Mouse (Mus musculus) G1E (cell line): ENCODE measurements around the gene Eps8l3.

Source experiments
- CTCF ChIP-seq: IDR thresholded peaks from 2 replicates; pipeline ENCODE4 v1.5.1; 2012; ENCODE audit warnings: low read depth, low read length, inconsistent platforms, mixed read lengths
- GATA1 ChIP-seq: IDR thresholded peaks from 2 replicates; pipeline ENCODE4 v1.6.1; 2012; ENCODE audit warnings: borderline replicate concordance, low read length, inconsistent platforms, mixed read lengths
- GATA2 ChIP-seq: IDR thresholded peaks from 2 replicates; pipeline ENCODE4 v1.6.1; 2012; ENCODE audit warnings: low read depth, low read length, inconsistent platforms, borderline replicate concordance
- POLR2AphosphoS5 ChIP-seq: IDR thresholded peaks from 2 replicates; pipeline ENCODE4 v1.6.1; 2012; ENCODE audit warnings: low read depth, low read length, inconsistent platforms; ENCODE audit not compliant: insufficient replicate concordance
- TAL1 ChIP-seq: conservative IDR thresholded peaks from 2 replicates; pipeline ENCODE4 v1.6.1; 2012; ENCODE audit warnings: low read depth, low read length, inconsistent platforms, mixed read lengths

GRCm38 (mm10) chr3:107916674-107917073 lies 39.6 kb downstream of the Eps8l3 start:
- no peak for TF ChIP-seq CTCF
- no peak for TF ChIP-seq GATA1
- no peak for TF ChIP-seq POLR2AphosphoS5
- no peak for TF ChIP-seq TAL1
- no peak for TF ChIP-seq GATA2
